Mouse (Mus musculus) forebrain, postnatal 0 days (tissue): ENCODE measurements around the gene Ablim2. TPM values are rescaled to one million over a fixed set of nuclear protein-coding genes. Genes with fewer than 3 reads are reported as not detected.

Experiments used
- ATAC-seq: fragments of 200-750 bp; cut with Nextera tagmentation; 2 replicates; pipeline ENCODE4 v1.8.0; 2017; ENCODE audit warnings: mild to moderate bottlenecking, moderate library complexity
- DNase-seq: peaks from one replicate; pipeline ENCODE4 v3.0.0-alpha.2; 2015
- H3K27ac ChIP-seq: fragments of 300-500 bp; sonication (generic); 2 replicates; pipeline ENCODE4 v1.5.1; 2014; ENCODE audit warnings: low read depth, mild to moderate bottlenecking, antibody characterized with exemption, low read length, moderate library complexity, mixed read lengths
- H3K27me3 ChIP-seq: fragments of 300-500 bp; sonication (generic); 2 replicates; pipeline ENCODE4 v1.6.1; 2014; ENCODE audit warnings: mild to moderate bottlenecking, low read length, mixed read lengths; ENCODE audit not compliant: insufficient read depth
- H3K36me3 ChIP-seq: fragments of 300-500 bp; sonication (generic); 2 replicates; pipeline ENCODE4 v1.6.1; 2014; ENCODE audit warnings: mild to moderate bottlenecking, moderate library complexity; ENCODE audit not compliant: insufficient read depth
- H3K4me1 ChIP-seq: fragments of 300-500 bp; sonication (generic); 2 replicates; pipeline ENCODE4 v1.6.1; 2014; ENCODE audit warnings: antibody characterized with exemption; ENCODE audit not compliant: insufficient read depth
- H3K4me2 ChIP-seq: fragments of 300-500 bp; sonication (generic); 2 replicates; pipeline ENCODE4 v1.6.1; 2014; ENCODE audit warnings: low read depth, mild to moderate bottlenecking, moderate library complexity
- H3K4me3 ChIP-seq: fragments of 300-500 bp; sonication (generic); 2 replicates; pipeline ENCODE4 v1.5.1; 2014; ENCODE audit warnings: low read depth, low read length, mixed read lengths
- H3K9ac ChIP-seq: fragments of 300-500 bp; sonication (generic); 2 replicates; pipeline ENCODE4 v1.6.1; 2014; ENCODE audit warnings: mild to moderate bottlenecking
- H3K9me3 ChIP-seq: fragments of 300-500 bp; sonication (generic); 2 replicates; pipeline ENCODE4 v1.6.1; 2016; ENCODE audit warnings: low read length
- CTCF ChIP-seq: sonication (generic); IDR thresholded peaks from 2 replicates; pipeline ENCODE4 v1.5.1; 2016; ENCODE audit warnings: antibody characterized with exemption, control low read depth, low read depth
- WGBS: fragments of 180-500 bp; shearing (Covaris S2); extraction: QIAGEN DNeasy Blood & Tissue Kit; methylation state at CpG from one replicate; pipeline ENCODE4 v1.1.7; 2014; 5-methylcytosine and 5-hydroxymethylcytosine counted together
- polyA plus RNA-seq: library from polyadenylated mRNA; unstranded; fragments of >200 nt; fragmentation: Nextera tagmentation; extraction: Ambion mirVana; gene quantifications from 2 replicates; pipeline ENCODE4 v1.2.1, GENCODE M21; 2015
- total RNA-seq: library from RNA; depleted of rRNA; stranded (reverse); fragments of >200 nt; gene quantifications from 2 replicates; pipeline ENCODE4 v1.2.3, GENCODE M21; 2014

Gene Ablim2
- total and polyA plus RNA-seq, 2 experiments from 2014 or later: 18.2 to 20.6 TPM

- TF ChIP-seq CTCF: no peak
- no peak overlapping the region for H3K4me3 ChIP-seq
- no peak for ATAC-seq
Measured at GRCm38 (mm10) chr5:35768997-35769396, 11.3 kb downstream of the Ablim2 start.

GRCm38 (mm10) chr5:35770246-35770645 lies 12.6 kb downstream of the Ablim2 start:
- DNase-seq: no peak
- H3K27me3 ChIP-seq: no peaks in the 10 kb centered on the region
- no peak overlapping the region for H3K27ac ChIP-seq
- H3K4me1 ChIP-seq: no peaks in the 10 kb centered on the region
- ATAC-seq: no peak
- no peak overlapping the region for H3K4me3 ChIP-seq
- no peak overlapping the region for H3K4me2 ChIP-seq
- 82% methylated on average over 2 of the region's 2 CpGs for WGBS
- TF ChIP-seq CTCF: no peak
- no peaks in the 10 kb centered on the region for H3K9me3 ChIP-seq
- H3K9ac ChIP-seq: no peak overlapping the region
- H3K36me3 ChIP-seq: no peaks in the 10 kb centered on the region

More at GRCm38 (mm10) chr5:35768997-35769396, 11.3 kb downstream of the Ablim2 start:
- H3K4me1 ChIP-seq: no peaks in the 10 kb centered on the region
- no peaks in the 10 kb centered on the region for H3K36me3 ChIP-seq
- no peak overlapping the region for H3K27ac ChIP-seq
- no peaks in the 10 kb centered on the region for H3K27me3 ChIP-seq
- no peaks in the 10 kb centered on the region for H3K9me3 ChIP-seq
- WGBS: 82% methylated on average over 7 of the region's 7 CpGs
- H3K4me2 ChIP-seq: no peak overlapping the region
- no peak overlapping the region for H3K9ac ChIP-seq
- DNase-seq: no peak

GRCm38 (mm10) chr5:35770891-35771663 lies 13.4 kb downstream of the Ablim2 start:
- no peaks in the 10 kb centered on the region for H3K9me3 ChIP-seq
- no peak overlapping the region for H3K4me2 ChIP-seq
- H3K36me3 ChIP-seq: no peaks in the 10 kb centered on the region
- no peak for TF ChIP-seq CTCF
- ATAC-seq (0 out of 2 replicates have a peak, but pooled peaks have one; percentile 14), DNase-seq (no peak)
- no peak overlapping the region for H3K9ac ChIP-seq
- no peak overlapping the region for H3K27ac ChIP-seq
- 54% methylated on average over 14 of the region's 14 CpGs for WGBS
- no peak overlapping the region for H3K4me3 ChIP-seq
- H3K27me3 ChIP-seq: no peaks in the 10 kb centered on the region
- no peaks in the 10 kb centered on the region for H3K4me1 ChIP-seq

GRCm38 (mm10) chr5:35773274-35774136 lies 15.8 kb downstream of the Ablim2 start:
- H3K9me3 ChIP-seq: no peaks in the 10 kb centered on the region
- DNase-seq: no peak
- no peak overlapping the region for H3K4me3 ChIP-seq
- peak; percentile 10; the same call in 1 of the 2 replicates for ATAC-seq
- H3K36me3 ChIP-seq: no peaks in the 10 kb centered on the region
- no peak overlapping the region for H3K4me2 ChIP-seq
- no peaks in the 10 kb centered on the region for H3K27me3 ChIP-seq
- TF ChIP-seq CTCF: no peak
- H3K27ac ChIP-seq: no peak overlapping the region
- no peak overlapping the region for H3K9ac ChIP-seq
- 62% methylated on average over 13 of the region's 13 CpGs for WGBS
- no peaks in the 10 kb centered on the region for H3K4me1 ChIP-seq

GRCm38 (mm10) chr5:35774137-35774424 lies 16.4 kb downstream of the Ablim2 start:
- no peak for DNase-seq
- Histone ChIP-seq H3K9ac (no peak overlapping the region), H3K27ac (no peak overlapping the region)

GRCm38 (mm10) chr5:35781116-35781515 lies 23.4 kb downstream of the Ablim2 start:
- no peak overlapping the region for H3K9ac ChIP-seq
- H3K4me2 ChIP-seq: no peak overlapping the region
- TF ChIP-seq CTCF: no peak
- DNase-seq (no peak), ATAC-seq (no peak)
- no peaks in the 10 kb centered on the region for H3K4me1 ChIP-seq
- H3K4me3 ChIP-seq: no peak overlapping the region
- no peak overlapping the region for H3K27ac ChIP-seq
- no peaks in the 10 kb centered on the region for H3K9me3 ChIP-seq
- 61% methylated on average over 3 of the region's 3 CpGs for WGBS
- H3K36me3 ChIP-seq: no peaks in the 10 kb centered on the region
- H3K27me3 ChIP-seq: no peaks in the 10 kb centered on the region

More at GRCm38 (mm10) chr5:35774137-35774424, 16.4 kb downstream of the Ablim2 start:
- Histone ChIP-seq H3K4me2 (no peak overlapping the region), H3K4me3 (no peak overlapping the region), H3K4me1 (no peaks in the 10 kb centered on the region), H3K9me3 (no peaks in the 10 kb centered on the region), H3K27me3 (no peaks in the 10 kb centered on the region), H3K36me3 (no peaks in the 10 kb centered on the region)
- TF ChIP-seq CTCF: no peak
- 62% methylated on average over 6 of the region's 6 CpGs for WGBS
- no peak for ATAC-seq

GRCm38 (mm10) chr5:35782648-35783180 lies 25.0 kb downstream of the Ablim2 start:
- no peak for DNase-seq
- 65% methylated on average over 10 of the region's 10 CpGs for WGBS
- no peaks in the 10 kb centered on the region for H3K36me3 ChIP-seq
- ATAC-seq: no peak
- no peak overlapping the region for H3K4me2 ChIP-seq
- H3K4me3 ChIP-seq: no peak overlapping the region
- no peak overlapping the region for H3K9ac ChIP-seq
- H3K9me3 ChIP-seq: no peaks in the 10 kb centered on the region
- H3K4me1 ChIP-seq: no peaks in the 10 kb centered on the region
- H3K27ac ChIP-seq: no peak overlapping the region
- no peak for TF ChIP-seq CTCF
- no peaks in the 10 kb centered on the region for H3K27me3 ChIP-seq
